Mouse (Mus musculus) midbrain, embryonic 14.5 days (tissue): Measurements from ENCODE around the gene Srcap. TPM values are rescaled to one million over a fixed set of nuclear protein-coding genes. Genes with fewer than 3 reads are reported as not detected.

Experiments used
- ATAC-seq: fragments of 200-750 bp; cut with Nextera tagmentation; 2 replicates; pipeline ENCODE4 v1.8.0; 2017; ENCODE audit warnings: moderate number of reproducible peaks, moderate library complexity; ENCODE audit not compliant: low FRiP score, low TSS enrichment
- DNase-seq: peaks from one replicate; pipeline ENCODE4 v3.0.0-alpha.2; 2015
- H3K27ac ChIP-seq: fragments of 300-500 bp; sonication (generic); replicated peaks from 2 replicates; pipeline ENCODE4 v1.5.1; 2014; ENCODE audit warnings: mild to moderate bottlenecking, low read depth, low read length, moderate library complexity
- H3K27me3 ChIP-seq: fragments of 300-500 bp; sonication (generic); 2 replicates; pipeline ENCODE4 v1.6.1; 2014; ENCODE audit warnings: low read length, control low read depth, mixed read lengths; ENCODE audit not compliant: control insufficient read depth, insufficient read depth
- H3K36me3 ChIP-seq: fragments of 300-500 bp; sonication (generic); 2 replicates; pipeline ENCODE4 v1.6.1; 2014; ENCODE audit warnings: low read length, control low read depth; ENCODE audit not compliant: control insufficient read depth, insufficient read depth
- H3K4me1 ChIP-seq: fragments of 300-500 bp; sonication (generic); 2 replicates; pipeline ENCODE4 v1.6.1; 2014; ENCODE audit warnings: mild to moderate bottlenecking, antibody characterized with exemption, low read length, control low read depth; ENCODE audit not compliant: control insufficient read depth, insufficient read depth
- H3K4me2 ChIP-seq: fragments of 300-500 bp; sonication (generic); 2 replicates; pipeline ENCODE4 v1.6.1; 2014; ENCODE audit warnings: mild to moderate bottlenecking, low read length, moderate library complexity
- H3K4me3 ChIP-seq: fragments of 300-500 bp; sonication (generic); replicated peaks from 2 replicates; pipeline ENCODE4 v1.5.1; 2014; ENCODE audit warnings: low read depth, low read length
- H3K9ac ChIP-seq: fragments of 300-500 bp; sonication (generic); replicated peaks from 2 replicates; pipeline ENCODE4 v1.6.1; 2014; ENCODE audit warnings: mild to moderate bottlenecking, low read length, moderate library complexity
- H3K9me3 ChIP-seq: fragments of 300-500 bp; sonication (generic); 2 replicates; pipeline ENCODE4 v1.6.1; 2016; ENCODE audit warnings: low read length, control low read depth, mixed read lengths; ENCODE audit not compliant: control insufficient read depth
- WGBS: fragments of 180-500 bp; shearing (Covaris S2); extraction: QIAGEN DNeasy Blood & Tissue Kit; methylation state at CpG from one replicate; pipeline ENCODE4 v1.1.7; 2014; 5-methylcytosine and 5-hydroxymethylcytosine counted together
- polyA plus RNA-seq: library from polyadenylated mRNA; unstranded; fragments of >200 nt; fragmentation: Nextera tagmentation; extraction: Ambion mirVana; gene quantifications from 2 replicates; pipeline ENCODE4 v1.2.1, GENCODE M21; 2014

The Srcap gene
- polyA plus RNA-seq, 1 experiment from 2014 or later, result 64.3 TPM

GRCm38 (mm10) chr7:127574115-127574514, 62.3 kb downstream of the Srcap start:
- WGBS, result 27% methylated on average over 7 of the region's 7 CpGs
- Histone ChIP-seq H3K27me3 (no peaks in the 10 kb centered on the region), H3K27ac (peak overlapping the region; percentile 81), H3K4me2 (peak overlapping the region; percentile 79), H3K4me3 (peak overlapping the region; percentile 69), H3K9ac (peak overlapping the region; percentile 85), H3K4me1 (peaks cover 20% of the 10 kb centered on the region), H3K36me3 (peaks cover 25% of the 10 kb centered on the region), H3K9me3 (no peaks in the 10 kb centered on the region)
- DNase-seq, result no peak
- no peak for ATAC-seq

GRCm38 (mm10) chr7:127583260-127583659, 71.5 kb downstream of the Srcap start:
- DNase-seq, result no peak
- WGBS, result 98% methylated on average over 6 of the region's 6 CpGs
- Histone ChIP-seq H3K36me3 (peaks cover 63% of the 10 kb centered on the region), H3K9me3 (no peaks in the 10 kb centered on the region), H3K4me3 (no peak overlapping the region), H3K27me3 (no peaks in the 10 kb centered on the region), H3K4me2 (no peak overlapping the region), H3K27ac (no peak overlapping the region), H3K9ac (no peak overlapping the region), H3K4me1 (0 out of 2 replicates have a peak, but pooled peaks cover 7% of the 10 kb centered on the region)
- ATAC-seq, result no peak

- no peak for ATAC-seq
- Histone ChIP-seq H3K9ac (no peak overlapping the region), H3K36me3 (peaks cover 57% of the 10 kb centered on the region), H3K4me2 (no peak overlapping the region), H3K4me3 (no peak overlapping the region), H3K9me3 (no peaks in the 10 kb centered on the region), H3K4me1 (peaks cover 14% of the 10 kb centered on the region; the same call in 1 of the 2 replicates), H3K27ac (no peak overlapping the region), H3K27me3 (no peaks in the 10 kb centered on the region)
- WGBS, result 84% methylated on average over 7 of the region's 7 CpGs
- DNase-seq, result no peak
Observed at GRCm38 (mm10) chr7:127585031-127585430, 73.2 kb downstream of the Srcap start.

GRCm38 (mm10) chr7:127586149-127586548, 74.4 kb downstream of the Srcap start:
- H3K27me3 ChIP-seq, result no peaks in the 10 kb centered on the region
- no peak overlapping the region for H3K4me2 ChIP-seq
- H3K4me3 ChIP-seq, result no peak overlapping the region
- no peak for ATAC-seq
- no peak for DNase-seq
- H3K9me3 ChIP-seq, result no peaks in the 10 kb centered on the region
- 91% methylated on average over 6 of the region's 6 CpGs for WGBS
- H3K9ac ChIP-seq, result no peak overlapping the region
- peaks cover 56% of the 10 kb centered on the region for H3K36me3 ChIP-seq
- no peak overlapping the region for H3K27ac ChIP-seq
- peaks cover 14% of the 10 kb centered on the region; the same call in 1 of the 2 replicates for H3K4me1 ChIP-seq

GRCm38 (mm10) chr7:127587196-127587595, 75.4 kb downstream of the Srcap start:
- 82% methylated on average over 5 of the region's 5 CpGs for WGBS
- DNase-seq (no peak), ATAC-seq (no peak)
- Histone ChIP-seq H3K9me3 (no peaks in the 10 kb centered on the region), H3K4me3 (peak overlapping the region; percentile 89; the same call in 1 of the 2 replicates), H3K9ac (no peak overlapping the region), H3K4me1 (peaks cover 14% of the 10 kb centered on the region; the same call in 1 of the 2 replicates), H3K4me2 (peak overlapping the region; percentile 89), H3K36me3 (peaks cover 57% of the 10 kb centered on the region), H3K27ac (no peak overlapping the region), H3K27me3 (no peaks in the 10 kb centered on the region)

- DNase-seq, result peak; percentile 97
- Histone ChIP-seq H3K9ac (peak within 1 kb of the TSS; percentile 74), H3K4me3 (peak within 1 kb of the TSS; percentile 89), H3K4me2 (peak within 1 kb of the TSS; percentile 89), H3K36me3 (peaks cover 57% of the 10 kb centered on the region), H3K27me3 (no peaks in the 10 kb centered on the region), H3K4me1 (peaks cover 14% of the 10 kb centered on the region; the same call in 1 of the 2 replicates), H3K27ac (peak within 1 kb of the TSS; percentile 76), H3K9me3 (no peaks in the 10 kb centered on the region)
- WGBS, result under 1% methylated on average over 50 of the region's 50 CpGs
- peak; percentile 97 for ATAC-seq
Observed at GRCm38 (mm10) chr7:127588011-127588871, 76.5 kb downstream of the Srcap start, which contains the start of the genes Ccdc189 and Rnf40. Gene Ccdc189 (minus strand): TSS chr7:127588595. Gene Rnf40 (plus strand): TSS chr7:127588767.

GRCm38 (mm10) chr7:127588901-127589300, 77.1 kb downstream of the Srcap start:
- H3K27me3 ChIP-seq, result no peaks in the 10 kb centered on the region
- peak overlapping the region; percentile 74 for H3K9ac ChIP-seq
- H3K9me3 ChIP-seq, result no peaks in the 10 kb centered on the region
- peaks cover 57% of the 10 kb centered on the region for H3K36me3 ChIP-seq
- DNase-seq (no peak), ATAC-seq (no peak)
- H3K4me1 ChIP-seq, result peaks cover 14% of the 10 kb centered on the region; the same call in 1 of the 2 replicates
- H3K4me3 ChIP-seq, result peak overlapping the region; percentile 89
- peak overlapping the region; percentile 68 for H3K27ac ChIP-seq
- WGBS, result 6% methylated on average over 29 of the region's 29 CpGs
- H3K4me2 ChIP-seq, result peak overlapping the region; percentile 89

GRCm38 (mm10) chr7:127589637-127590036, 77.9 kb downstream of the Srcap start:
- 92% methylated on average over 9 of the region's 9 CpGs for WGBS
- DNase-seq, result no peak
- Histone ChIP-seq H3K9me3 (no peaks in the 10 kb centered on the region), H3K4me1 (peaks cover 14% of the 10 kb centered on the region; the same call in 1 of the 2 replicates), H3K4me3 (peak overlapping the region; percentile 89), H3K9ac (no peak overlapping the region), H3K36me3 (peaks cover 58% of the 10 kb centered on the region), H3K27ac (no peak overlapping the region), H3K27me3 (no peaks in the 10 kb centered on the region), H3K4me2 (peak overlapping the region; percentile 89)
- ATAC-seq, result no peak
